Mouse (Mus musculus) spleen, adult 2 months (tissue): ENCODE data around the gene Kcnc1.

Experiments used
- CTCF ChIP-seq: fragments of 200-500 bp; IDR thresholded peaks from 2 replicates; pipeline ENCODE4 v1.5.1; 2011; ENCODE audit warnings: mild to moderate bottlenecking, inconsistent platforms; ENCODE audit not compliant: insufficient read depth, insufficient read length, insufficient replicate concordance; ENCODE audit errors: extremely low read depth
- POLR2A ChIP-seq: fragments of 200-500 bp; IDR thresholded peaks from 2 replicates; pipeline ENCODE4 v1.6.1; 2011; ENCODE audit warnings: low read depth, low read length, inconsistent platforms

DNA sequence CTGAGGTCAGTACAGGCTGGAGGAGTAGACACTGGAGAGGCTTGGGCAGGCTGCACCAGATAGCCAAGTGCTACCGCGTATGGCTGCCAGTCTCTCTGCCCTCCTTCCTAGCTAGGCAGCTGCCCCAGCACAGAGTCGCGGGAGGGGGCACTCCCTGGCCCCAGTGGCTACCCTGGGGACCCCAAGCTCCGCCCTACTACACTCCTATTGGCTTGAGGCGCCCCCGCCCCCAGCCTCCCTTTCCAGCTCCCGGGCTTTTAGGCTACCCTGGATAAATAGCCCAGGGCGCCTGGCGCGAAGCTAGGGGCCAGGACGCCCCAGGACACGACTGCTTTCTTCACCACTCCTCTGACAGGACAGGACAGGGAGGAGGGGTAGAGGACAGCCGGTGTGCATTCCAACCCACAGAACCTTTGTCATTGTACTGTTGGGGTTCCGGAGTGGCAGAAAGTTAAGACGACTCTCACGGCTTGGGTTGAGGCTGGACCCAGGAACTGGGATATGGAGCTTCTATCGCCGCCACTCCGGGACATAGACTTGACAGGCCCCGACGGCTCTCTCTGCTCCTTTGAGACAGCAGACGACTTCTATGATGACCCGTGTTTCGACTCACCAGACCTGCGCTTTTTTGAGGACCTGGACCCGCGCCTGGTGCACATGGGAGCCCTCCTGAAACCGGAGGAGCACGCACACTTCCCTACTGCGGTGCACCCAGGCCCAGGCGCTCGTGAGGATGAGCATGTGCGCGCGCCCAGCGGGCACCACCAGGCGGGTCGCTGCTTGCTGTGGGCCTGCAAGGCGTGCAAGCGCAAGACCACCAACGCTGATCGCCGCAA, 19.9 kb upstream of the Kcnc1 start, which contains the start of gene Myod1:
- TF ChIP-seq CTCF: no peak
- TF ChIP-seq POLR2A: no peak
